Mouse (Mus musculus): ENCODE results near the gene Anks1. TPM values are rescaled to one million over a fixed set of nuclear protein-coding genes. Genes with fewer than 3 reads are reported as not detected.
A peak's percentile ranks its signal among the peaks of the same experiment; 100 is the strongest.

Anks1 gene
- polyA plus RNA-seq, 1 experiment from 2014 or later, result 14.2 TPM

- no peaks in the 10 kb centered on the region for H3K4me1 ChIP-seq (ENCODE audit: control insufficient read depth, insufficient read depth, low read length)
- H3K4me3 ChIP-seq (ENCODE audit: low read length), result no peak overlapping the region
- ATAC-seq (ENCODE audit: low FRiP score, low TSS enrichment), result no peak
- H3K36me3 ChIP-seq (ENCODE audit: control insufficient read depth, insufficient read depth, low read length), result peaks cover 16% of the 10 kb centered on the region
- no peak overlapping the region for H3K27ac ChIP-seq (ENCODE audit: low read depth, low read length)
- WGBS, result 88% methylated on average over 6 of the region's 6 CpGs
- H3K9ac ChIP-seq (ENCODE audit: low read depth, low read length), result no peak overlapping the region
- no peak overlapping the region for H3K4me2 ChIP-seq (replicated peaks; ENCODE audit: low read depth, low read length)
- no peaks in the 10 kb centered on the region for H3K27me3 ChIP-seq (ENCODE audit: control insufficient read depth, insufficient read depth, low read length)
- H3K9me3 ChIP-seq (ENCODE audit: control insufficient read depth, low read length), result no peaks in the 10 kb centered on the region
Measured at GRCm38 (mm10) chr17:28063163-28063562, 154.1 kb downstream of the Anks1 start.

DNA sequence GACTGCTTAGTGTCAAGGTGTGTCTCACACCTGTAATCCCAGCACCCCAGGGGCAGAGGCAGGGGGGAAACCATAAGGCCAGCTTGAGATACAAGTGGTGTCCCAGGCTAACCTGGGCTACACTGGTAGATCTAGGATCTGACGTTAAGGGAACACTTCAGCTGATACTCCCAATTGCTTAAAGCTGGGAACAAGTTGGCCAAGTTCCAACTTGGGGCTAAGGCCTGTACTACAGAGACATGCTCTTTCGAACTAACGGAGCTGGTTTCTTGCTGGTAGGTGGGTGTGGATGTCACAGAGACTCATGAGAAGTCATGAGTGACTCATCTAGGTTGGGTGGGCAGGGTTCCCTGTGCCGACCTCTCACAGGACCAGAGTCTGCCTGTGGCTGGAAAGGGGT lies 158.2 kb downstream of the Anks1 start:
- 80% methylated on average over 4 of the region's 4 CpGs for WGBS
- no peaks in the 10 kb centered on the region for H3K9me3 ChIP-seq (ENCODE audit: control insufficient read depth, low read length)
- ATAC-seq (ENCODE audit: low FRiP score, low TSS enrichment), result no peak

DNA sequence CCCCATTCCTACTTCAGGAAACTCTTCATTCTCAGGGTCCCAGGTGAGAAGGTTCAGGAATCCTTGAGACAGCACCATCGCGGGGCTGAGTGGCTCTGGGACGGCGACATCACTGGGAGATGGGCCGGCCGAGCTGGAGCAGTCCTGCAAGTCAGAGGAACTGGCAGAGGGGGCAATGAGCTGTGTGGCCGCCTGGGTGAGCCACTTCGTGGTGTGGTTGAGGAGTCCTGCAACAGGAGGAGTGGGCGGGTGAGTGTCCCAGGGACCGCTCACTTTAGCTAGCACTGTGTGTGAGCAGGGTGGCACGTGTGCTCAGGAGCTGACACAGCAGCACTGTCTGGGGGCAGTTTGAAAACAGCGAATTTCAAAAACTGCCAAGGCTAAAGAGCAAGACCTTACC lies 160.3 kb downstream of the Anks1 start:
- no peak overlapping the region for H3K4me3 ChIP-seq (ENCODE audit: low read length)
- no peak for ATAC-seq (ENCODE audit: low FRiP score, low TSS enrichment)
- no peaks in the 10 kb centered on the region for H3K4me1 ChIP-seq (ENCODE audit: control insufficient read depth, insufficient read depth, low read length)
- H3K27me3 ChIP-seq (ENCODE audit: control insufficient read depth, insufficient read depth, low read length), result no peaks in the 10 kb centered on the region
- no peak overlapping the region for H3K4me2 ChIP-seq (replicated peaks; ENCODE audit: low read depth, low read length)
- no peaks in the 10 kb centered on the region for H3K9me3 ChIP-seq (ENCODE audit: control insufficient read depth, low read length)
- no peak overlapping the region for H3K27ac ChIP-seq (ENCODE audit: low read depth, low read length)
- WGBS, result 7% methylated on average over 12 of the region's 12 CpGs
- no peaks in the 10 kb centered on the region for H3K36me3 ChIP-seq (ENCODE audit: control insufficient read depth, insufficient read depth, low read length)
- H3K9ac ChIP-seq (ENCODE audit: low read depth, low read length), result no peak overlapping the region

More for the DNA sequence above, 158.2 kb downstream of the Anks1 start:
- no peak overlapping the region for H3K4me3 ChIP-seq (ENCODE audit: low read length)
- no peak overlapping the region for H3K27ac ChIP-seq (ENCODE audit: low read depth, low read length)
- H3K4me2 ChIP-seq (replicated peaks; ENCODE audit: low read depth, low read length), result no peak overlapping the region
- H3K36me3 ChIP-seq (ENCODE audit: control insufficient read depth, insufficient read depth, low read length), result no peaks in the 10 kb centered on the region
- H3K9ac ChIP-seq (ENCODE audit: low read depth, low read length), result no peak overlapping the region
- no peaks in the 10 kb centered on the region for H3K27me3 ChIP-seq (ENCODE audit: control insufficient read depth, insufficient read depth, low read length)
- H3K4me1 ChIP-seq (ENCODE audit: control insufficient read depth, insufficient read depth, low read length), result no peaks in the 10 kb centered on the region

DNA sequence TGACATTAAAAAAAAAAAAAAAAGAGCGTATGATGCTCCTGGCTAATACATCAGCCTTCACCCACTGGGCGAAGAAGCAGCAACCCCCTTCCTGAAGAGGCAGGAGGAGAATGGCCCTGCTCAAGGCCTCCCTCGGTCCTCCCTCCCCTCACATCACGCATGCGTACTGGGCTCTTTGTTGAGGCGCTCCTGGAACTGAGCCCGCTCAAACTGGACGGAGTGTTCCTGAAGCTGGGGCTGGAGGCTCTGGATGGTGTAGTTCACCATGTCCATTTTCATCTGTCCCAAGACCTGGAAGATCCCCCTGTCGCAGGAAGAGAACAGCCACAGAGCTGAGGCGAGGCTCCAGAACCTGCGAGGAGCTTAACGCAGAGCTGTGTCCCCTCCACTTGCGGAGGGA lies 161.2 kb downstream of the Anks1 start:
- no peak for ATAC-seq (ENCODE audit: low FRiP score, low TSS enrichment)
- 88% methylated on average over 13 of the region's 13 CpGs for WGBS
- no peaks in the 10 kb centered on the region for H3K27me3 ChIP-seq (ENCODE audit: control insufficient read depth, insufficient read depth, low read length)

GRCm38 (mm10) chr17:28072730-28073129 lies 163.6 kb downstream of the Anks1 start:
- WGBS, result 78% methylated on average over 2 of the region's 2 CpGs
- no peaks in the 10 kb centered on the region for H3K27me3 ChIP-seq (ENCODE audit: control insufficient read depth, insufficient read depth, low read length)
- no peaks in the 10 kb centered on the region; the same call in 1 of the 2 replicates for H3K9me3 ChIP-seq (ENCODE audit: control insufficient read depth, low read length)
- no peak overlapping the region for H3K27ac ChIP-seq (ENCODE audit: low read depth, low read length)
- no peaks in the 10 kb centered on the region for H3K4me1 ChIP-seq (ENCODE audit: control insufficient read depth, insufficient read depth, low read length)
- no peaks in the 10 kb centered on the region for H3K36me3 ChIP-seq (ENCODE audit: control insufficient read depth, insufficient read depth, low read length)
- no peak overlapping the region for H3K4me3 ChIP-seq (ENCODE audit: low read length)
- H3K9ac ChIP-seq (ENCODE audit: low read depth, low read length), result no peak overlapping the region
- H3K4me2 ChIP-seq (replicated peaks; ENCODE audit: low read depth, low read length), result no peak overlapping the region
- no peak for ATAC-seq (ENCODE audit: low FRiP score, low TSS enrichment)

More for the DNA sequence above, 161.2 kb downstream of the Anks1 start:
- no peaks in the 10 kb centered on the region for H3K4me1 ChIP-seq (ENCODE audit: control insufficient read depth, insufficient read depth, low read length)
- no peak overlapping the region for H3K9ac ChIP-seq (ENCODE audit: low read depth, low read length)
- H3K36me3 ChIP-seq (ENCODE audit: control insufficient read depth, insufficient read depth, low read length), result no peaks in the 10 kb centered on the region
- H3K9me3 ChIP-seq (ENCODE audit: control insufficient read depth, low read length), result no peaks in the 10 kb centered on the region
- no peak overlapping the region for H3K4me2 ChIP-seq (replicated peaks; ENCODE audit: low read depth, low read length)
- H3K27ac ChIP-seq (ENCODE audit: low read depth, low read length), result no peak overlapping the region
- H3K4me3 ChIP-seq (ENCODE audit: low read length), result no peak overlapping the region

GRCm38 (mm10) chr17:28074486-28074885 lies 165.4 kb downstream of the Anks1 start:
- Histone ChIP-seq H3K4me3 (ENCODE audit: low read length) (no peak overlapping the region), H3K4me1 (ENCODE audit: control insufficient read depth, insufficient read depth, low read length) (0 out of 2 replicates have a peak, but pooled peaks cover 5% of the 10 kb centered on the region), H3K4me2 (replicated peaks; ENCODE audit: low read depth, low read length) (no peak overlapping the region), H3K9me3 (ENCODE audit: control insufficient read depth, low read length) (no peaks in the 10 kb centered on the region; the same call in 1 of the 2 replicates), H3K27ac (ENCODE audit: low read depth, low read length) (no peak overlapping the region), H3K27me3 (ENCODE audit: control insufficient read depth, insufficient read depth, low read length) (no peaks in the 10 kb centered on the region), H3K36me3 (ENCODE audit: control insufficient read depth, insufficient read depth, low read length) (no peaks in the 10 kb centered on the region), H3K9ac (ENCODE audit: low read depth, low read length) (no peak overlapping the region)
- ATAC-seq (ENCODE audit: low FRiP score, low TSS enrichment), result no peak
- 65% methylated on average over 7 of the region's 7 CpGs for WGBS

- no peak overlapping the region for H3K9ac ChIP-seq (ENCODE audit: low read depth, low read length)
- H3K4me2 ChIP-seq (replicated peaks; ENCODE audit: low read depth, low read length), result no peak overlapping the region
- H3K36me3 ChIP-seq (ENCODE audit: control insufficient read depth, insufficient read depth, low read length), result no peaks in the 10 kb centered on the region
- 0 out of 2 replicates have a peak, but pooled peaks cover 6% of the 10 kb centered on the region for H3K4me1 ChIP-seq (ENCODE audit: control insufficient read depth, insufficient read depth, low read length)
- WGBS, result 79% methylated on average over 9 of the region's 9 CpGs
- no peak for ATAC-seq (ENCODE audit: low FRiP score, low TSS enrichment)
- H3K9me3 ChIP-seq (ENCODE audit: control insufficient read depth, low read length), result no peaks in the 10 kb centered on the region; the same call in 1 of the 2 replicates
- no peak overlapping the region for H3K4me3 ChIP-seq (ENCODE audit: low read length)
- H3K27me3 ChIP-seq (ENCODE audit: control insufficient read depth, insufficient read depth, low read length), result no peaks in the 10 kb centered on the region
- no peak overlapping the region for H3K27ac ChIP-seq (ENCODE audit: low read depth, low read length)
Measured at GRCm38 (mm10) chr17:28078028-28078427, 168.9 kb downstream of the Anks1 start.

GRCm38 (mm10) chr17:28079618-28080017 lies 170.5 kb downstream of the Anks1 start:
- Histone ChIP-seq H3K27me3 (ENCODE audit: control insufficient read depth, insufficient read depth, low read length) (no peaks in the 10 kb centered on the region), H3K36me3 (ENCODE audit: control insufficient read depth, insufficient read depth, low read length) (no peaks in the 10 kb centered on the region), H3K27ac (ENCODE audit: low read depth, low read length) (peak overlapping the region; percentile 59; the same call in 1 of the 2 replicates), H3K4me1 (ENCODE audit: control insufficient read depth, insufficient read depth, low read length) (peaks cover 6% of the 10 kb centered on the region; the same call in 1 of the 2 replicates), H3K9ac (ENCODE audit: low read depth, low read length) (peak overlapping the region; percentile 75), H3K9me3 (ENCODE audit: control insufficient read depth, low read length) (no peaks in the 10 kb centered on the region; the same call in 1 of the 2 replicates), H3K4me2 (replicated peaks; ENCODE audit: low read depth, low read length) (peak overlapping the region; percentile 100), H3K4me3 (ENCODE audit: low read length) (peak overlapping the region; percentile 64)
- peak; percentile 53 for ATAC-seq (ENCODE audit: low FRiP score, low TSS enrichment)
- WGBS, result under 1% methylated on average over 25 of the region's 25 CpGs

- H3K27ac ChIP-seq (ENCODE audit: low read depth, low read length), result peak within 1 kb of the TSS; percentile 59; the same call in 1 of the 2 replicates
Measured at GRCm38 (mm10) chr17:28080045-28080816, 171.1 kb downstream of the Anks1 start, which contains the start of gene Tcp11. Tcp11 (minus strand) TSS chr17:28080639.

More at GRCm38 (mm10) chr17:28080045-28080816, 171.1 kb downstream of the Anks1 start, which contains the start of gene Tcp11:
- ATAC-seq (ENCODE audit: low FRiP score, low TSS enrichment), result peak; percentile 82
- Histone ChIP-seq H3K27me3 (ENCODE audit: control insufficient read depth, insufficient read depth, low read length) (no peaks in the 10 kb centered on the region), H3K4me2 (replicated peaks; ENCODE audit: low read depth, low read length) (peak within 1 kb of the TSS; percentile 100), H3K4me3 (ENCODE audit: low read length) (peak within 1 kb of the TSS; percentile 64), H3K9me3 (ENCODE audit: control insufficient read depth, low read length) (no peaks in the 10 kb centered on the region; the same call in 1 of the 2 replicates), H3K4me1 (ENCODE audit: control insufficient read depth, insufficient read depth, low read length) (peaks cover 6% of the 10 kb centered on the region; the same call in 1 of the 2 replicates), H3K9ac (ENCODE audit: low read depth, low read length) (peak within 1 kb of the TSS; percentile 75), H3K36me3 (ENCODE audit: control insufficient read depth, insufficient read depth, low read length) (no peaks in the 10 kb centered on the region)
- WGBS, result under 1% methylated on average over 53 of the region's 57 CpGs
